Mouse (Mus musculus): ENCODE measurements around the gene Prlh. TPM values are rescaled to one million over a fixed set of nuclear protein-coding genes. Genes with fewer than 3 reads are reported as not detected.

Gene Prlh
- polyA plus RNA-seq, 1 experiment from 2014 or later: not detected

DNA sequence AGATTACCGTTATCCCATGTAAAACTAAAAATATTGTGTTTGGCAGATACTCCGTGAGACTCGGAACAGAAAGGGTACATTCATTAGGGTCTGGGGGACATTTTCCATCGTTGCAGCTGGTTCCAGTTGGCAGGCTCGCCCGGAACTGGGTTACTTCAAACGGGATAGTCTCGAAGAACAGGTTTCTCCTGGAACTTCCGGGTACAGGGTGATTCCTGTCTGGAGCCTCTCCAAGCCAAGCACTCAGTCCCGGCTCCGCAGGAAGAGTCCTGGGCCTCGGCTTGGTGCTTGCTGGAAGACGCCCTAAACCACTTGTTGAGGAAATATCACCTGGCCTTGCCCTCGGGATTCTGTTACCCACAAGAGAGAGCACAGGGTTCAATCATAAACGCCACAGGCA lies 25.6 kb upstream of the Prlh start:
- H3K4me3 ChIP-seq (ENCODE audit: low read depth, low read length): no peak overlapping the region
- no peak for TF ChIP-seq CTCF (IDR thresholded peaks at IDR 0.05; ENCODE audit: low read depth)
- H3K27me3 ChIP-seq (replicated peaks; ENCODE audit: control insufficient read depth, insufficient read depth, low read length): no peaks in the 10 kb centered on the region
- no peak overlapping the region for H3K9ac ChIP-seq (ENCODE audit: low read depth, low read length)
- peak overlapping the region; percentile 67 for H3K4me2 ChIP-seq (replicated peaks; ENCODE audit: low read depth)
- H3K27ac ChIP-seq (ENCODE audit: low read depth, low read length): peak overlapping the region; percentile 23; the same call in 1 of the 2 replicates
- H3K36me3 ChIP-seq (ENCODE audit: control insufficient read depth, insufficient read depth): peaks cover 5% of the 10 kb centered on the region; the same call in 1 of the 2 replicates
- ATAC-seq: peak; percentile 82
- H3K4me1 ChIP-seq (replicated peaks; ENCODE audit: control insufficient read depth, insufficient read depth, low read length): no peaks in the 10 kb centered on the region; the same call in 1 of the 2 replicates
- 28% methylated on average over 15 of the region's 15 CpGs for WGBS
- H3K9me3 ChIP-seq (ENCODE audit: control insufficient read depth): no peaks in the 10 kb centered on the region

DNA sequence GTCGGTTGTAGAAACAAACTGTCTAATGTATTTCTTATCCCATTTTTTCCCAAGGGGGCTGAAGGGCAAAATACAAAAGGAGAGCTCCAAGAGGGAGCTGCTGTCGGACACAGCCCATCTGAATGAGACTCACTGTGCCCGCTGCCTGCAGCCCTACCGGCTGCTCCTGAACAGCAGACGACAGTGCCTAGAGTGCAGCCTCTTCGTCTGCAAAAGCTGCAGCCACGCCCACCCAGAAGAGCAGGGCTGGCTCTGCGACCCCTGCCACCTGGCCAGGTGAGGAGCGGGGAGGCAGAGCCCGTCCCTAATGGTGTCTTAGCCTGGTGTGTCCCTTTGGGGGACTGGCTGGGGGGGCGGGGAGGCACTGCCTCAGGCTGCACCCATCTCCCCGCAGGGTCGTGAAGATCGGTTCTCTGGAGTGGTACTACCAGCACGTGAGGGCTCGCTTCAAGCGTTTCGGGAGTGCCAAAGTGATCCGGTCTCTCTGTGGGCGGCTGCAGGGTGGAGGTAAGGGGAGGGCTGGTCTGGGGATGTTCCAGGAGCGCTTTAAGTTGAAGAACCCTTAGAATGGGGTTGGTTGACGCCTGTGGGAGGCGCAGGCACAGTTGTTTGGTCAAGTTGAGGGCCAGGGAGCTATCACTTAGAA lies 24.9 kb upstream of the Prlh start:
- Histone ChIP-seq H3K4me3 (ENCODE audit: low read depth, low read length) (peak overlapping the region; percentile 21; the same call in 1 of the 2 replicates), H3K9me3 (ENCODE audit: control insufficient read depth) (no peaks in the 10 kb centered on the region), H3K27ac (ENCODE audit: low read depth, low read length) (peak overlapping the region; percentile 23; the same call in 1 of the 2 replicates), H3K9ac (ENCODE audit: low read depth, low read length) (peak overlapping the region; percentile 8; the same call in 1 of the 2 replicates), H3K4me1 (replicated peaks; ENCODE audit: control insufficient read depth, insufficient read depth, low read length) (no peaks in the 10 kb centered on the region), H3K4me2 (replicated peaks; ENCODE audit: low read depth) (peak overlapping the region; percentile 67), H3K36me3 (ENCODE audit: control insufficient read depth, insufficient read depth) (peaks cover 5% of the 10 kb centered on the region; the same call in 1 of the 2 replicates), H3K27me3 (replicated peaks; ENCODE audit: control insufficient read depth, insufficient read depth, low read length) (no peaks in the 10 kb centered on the region)
- peak; percentile 25; the same call in 1 of the 2 replicates for ATAC-seq
- peak; percentile 21; the same call in 1 of the 2 replicates for TF ChIP-seq CTCF (IDR thresholded peaks at IDR 0.05; ENCODE audit: low read depth)
- 6% methylated on average over 23 of the region's 23 CpGs for WGBS

DNA sequence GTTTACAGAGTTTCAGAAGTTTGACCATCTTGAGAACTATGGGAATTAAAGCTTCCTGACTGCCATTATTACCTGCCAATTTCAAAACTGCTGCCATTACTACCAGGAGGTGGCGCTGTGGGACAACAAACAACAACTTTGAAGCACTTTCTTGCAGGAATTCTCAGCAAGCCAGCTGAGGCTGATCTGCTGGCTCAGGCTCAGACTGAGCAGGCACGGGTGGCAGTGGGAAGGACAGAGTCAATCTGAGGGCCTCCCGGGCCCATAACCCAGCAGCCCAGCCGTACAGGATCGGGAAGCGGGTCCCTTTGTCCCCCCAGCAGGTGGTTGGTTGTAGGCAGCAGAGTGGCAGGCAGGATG lies 24.4 kb upstream of the Prlh start:
- H3K4me1 ChIP-seq (replicated peaks; ENCODE audit: control insufficient read depth, insufficient read depth, low read length): no peaks in the 10 kb centered on the region
- peaks cover 5% of the 10 kb centered on the region; the same call in 1 of the 2 replicates for H3K36me3 ChIP-seq (ENCODE audit: control insufficient read depth, insufficient read depth)
- no peak overlapping the region for H3K27ac ChIP-seq (ENCODE audit: low read depth, low read length)
- peak overlapping the region; percentile 67 for H3K4me2 ChIP-seq (replicated peaks; ENCODE audit: low read depth)
- H3K4me3 ChIP-seq (ENCODE audit: low read depth, low read length): peak overlapping the region; percentile 21; the same call in 1 of the 2 replicates
- ATAC-seq: peak; percentile 40; the same call in 1 of the 2 replicates
- WGBS: 3% methylated on average over 6 of the region's 6 CpGs
- no peaks in the 10 kb centered on the region for H3K27me3 ChIP-seq (replicated peaks; ENCODE audit: control insufficient read depth, insufficient read depth, low read length)
- H3K9me3 ChIP-seq (ENCODE audit: control insufficient read depth): no peaks in the 10 kb centered on the region
- peak; percentile 96 for TF ChIP-seq CTCF (IDR thresholded peaks at IDR 0.05; ENCODE audit: low read depth)
- no peak overlapping the region for H3K9ac ChIP-seq (ENCODE audit: low read depth, low read length)

- H3K27me3 ChIP-seq (replicated peaks; ENCODE audit: control insufficient read depth, insufficient read depth, low read length): no peaks in the 10 kb centered on the region
- no peak overlapping the region for H3K4me2 ChIP-seq (replicated peaks; ENCODE audit: low read depth)
- no peaks in the 10 kb centered on the region for H3K9me3 ChIP-seq (ENCODE audit: control insufficient read depth)
- no peak overlapping the region for H3K9ac ChIP-seq (ENCODE audit: low read depth, low read length)
- no peaks in the 10 kb centered on the region for H3K4me1 ChIP-seq (replicated peaks; ENCODE audit: control insufficient read depth, insufficient read depth, low read length)
- peaks cover 5% of the 10 kb centered on the region; the same call in 1 of the 2 replicates for H3K36me3 ChIP-seq (ENCODE audit: control insufficient read depth, insufficient read depth)
- no peak for ATAC-seq
- no peak for TF ChIP-seq CTCF (IDR thresholded peaks at IDR 0.05; ENCODE audit: low read depth)
- H3K4me3 ChIP-seq (ENCODE audit: low read depth, low read length): no peak overlapping the region
- no peak overlapping the region for H3K27ac ChIP-seq (ENCODE audit: low read depth, low read length)
- 78% methylated on average over 5 of the region's 5 CpGs for WGBS
Measured at GRCm38 (mm10) chr1:90933001-90933400, 19.9 kb upstream of the Prlh start.

GRCm38 (mm10) chr1:90936990-90937389 lies 15.9 kb upstream of the Prlh start:
- Histone ChIP-seq H3K27me3 (replicated peaks; ENCODE audit: control insufficient read depth, insufficient read depth, low read length) (no peaks in the 10 kb centered on the region), H3K9ac (ENCODE audit: low read depth, low read length) (no peak overlapping the region), H3K4me2 (replicated peaks; ENCODE audit: low read depth) (no peak overlapping the region), H3K4me1 (replicated peaks; ENCODE audit: control insufficient read depth, insufficient read depth, low read length) (no peaks in the 10 kb centered on the region), H3K9me3 (ENCODE audit: control insufficient read depth) (no peaks in the 10 kb centered on the region), H3K36me3 (ENCODE audit: control insufficient read depth, insufficient read depth) (peaks cover 7% of the 10 kb centered on the region; the same call in 1 of the 2 replicates), H3K4me3 (ENCODE audit: low read depth, low read length) (no peak overlapping the region), H3K27ac (ENCODE audit: low read depth, low read length) (no peak overlapping the region)
- ATAC-seq: peak; percentile 58
- 43% methylated on average over 9 of the region's 9 CpGs for WGBS
- no peak for TF ChIP-seq CTCF (IDR thresholded peaks at IDR 0.05; ENCODE audit: low read depth)

GRCm38 (mm10) chr1:90939980-90940379 lies 12.9 kb upstream of the Prlh start:
- peaks cover 19% of the 10 kb centered on the region for H3K36me3 ChIP-seq (ENCODE audit: control insufficient read depth, insufficient read depth)
- no peak overlapping the region for H3K27ac ChIP-seq (ENCODE audit: low read depth, low read length)
- no peaks in the 10 kb centered on the region for H3K4me1 ChIP-seq (replicated peaks; ENCODE audit: control insufficient read depth, insufficient read depth, low read length)
- 70% methylated on average over 4 of the region's 4 CpGs for WGBS
- H3K9me3 ChIP-seq (ENCODE audit: control insufficient read depth): no peaks in the 10 kb centered on the region
- TF ChIP-seq CTCF (IDR thresholded peaks at IDR 0.05; ENCODE audit: low read depth): no peak
- no peak overlapping the region for H3K9ac ChIP-seq (ENCODE audit: low read depth, low read length)
- no peaks in the 10 kb centered on the region for H3K27me3 ChIP-seq (replicated peaks; ENCODE audit: control insufficient read depth, insufficient read depth, low read length)
- H3K4me2 ChIP-seq (replicated peaks; ENCODE audit: low read depth): no peak overlapping the region
- no peak overlapping the region for H3K4me3 ChIP-seq (ENCODE audit: low read depth, low read length)
- no peak for ATAC-seq

All from intestine, postnatal 0 days (tissue).